Mouse (Mus musculus) adrenal gland, postnatal 4 days (tissue): ENCODE measurements around the gene Sox13. TPM values are rescaled to one million over a fixed set of nuclear protein-coding genes. Genes with fewer than 3 reads are reported as not detected.

Source experiments
- DNase-seq, 2 experiments: peaks; one replicate each; pipeline ENCODE4 v3.0.0; 2021 to 2022; ENCODE audit warnings: low spot score in 2 of 2, mixed read lengths in 2 of 2
- total RNA-seq, 2 experiments: library from RNA; stranded (reverse); gene quantifications; 2 replicates each; pipeline ENCODE4 v1.2.3; 2021

Gene Sox13
- total RNA-seq, 2 experiments from 2014 or later, result 26.0 to 35.2 TPM

GRCm38 (mm10) chr1:133432566-133432965 lies 8.4 kb upstream of the Sox13 start:
- no peak for DNase-seq

GRCm38 (mm10) chr1:133431133-133431532 lies 7.0 kb upstream of the Sox13 start:
- DNase-seq, result no peak

GRCm38 (mm10) chr1:133424547-133425140 lies 467 bp upstream of the Sox13 start:
- DNase-seq, result no peak

- no peak for DNase-seq
Observed at GRCm38 (mm10) chr1:133423166-133423542, 1.0 kb downstream of the Sox13 start.

GRCm38 (mm10) chr1:133422615-133423161 lies 1.5 kb downstream of the Sox13 start:
- DNase-seq, result no peak

- DNase-seq, result no peak
Observed at GRCm38 (mm10) chr1:133421975-133422570, 2.1 kb downstream of the Sox13 start.

GRCm38 (mm10) chr1:133421061-133421460 lies 3.1 kb downstream of the Sox13 start:
- no peak for DNase-seq

GRCm38 (mm10) chr1:133420491-133420890 lies 3.7 kb downstream of the Sox13 start:
- no peak for DNase-seq

GRCm38 (mm10) chr1:133419178-133419834 lies 4.9 kb downstream of the Sox13 start:
- DNase-seq, result no peak

- peak; percentile 58 to 72 for DNase-seq
Observed at GRCm38 (mm10) chr1:133418164-133418800, 5.9 kb downstream of the Sox13 start.

GRCm38 (mm10) chr1:133417539-133417938 lies 6.6 kb downstream of the Sox13 start:
- DNase-seq, result no peak

- no peak for DNase-seq
Observed at GRCm38 (mm10) chr1:133417113-133417512, 7.1 kb downstream of the Sox13 start.

- DNase-seq, result no peak
Observed at GRCm38 (mm10) chr1:133416472-133416871, 7.7 kb downstream of the Sox13 start.

- no peak for DNase-seq
Observed at GRCm38 (mm10) chr1:133415505-133415904, 8.7 kb downstream of the Sox13 start.

- DNase-seq, result no peak
Observed at GRCm38 (mm10) chr1:133415086-133415485, 9.1 kb downstream of the Sox13 start.

- DNase-seq, result no peak
Observed at GRCm38 (mm10) chr1:133412941-133413340, 11.2 kb downstream of the Sox13 start.

- DNase-seq, result no peak
Observed at GRCm38 (mm10) chr1:133411506-133412147, 12.6 kb downstream of the Sox13 start.

- no peak for DNase-seq
Observed at GRCm38 (mm10) chr1:133409786-133410185, 14.4 kb downstream of the Sox13 start.

- no peak for DNase-seq
Observed at GRCm38 (mm10) chr1:133408880-133409516, 15.2 kb downstream of the Sox13 start.

- no peak for DNase-seq
Observed at GRCm38 (mm10) chr1:133408321-133408720, 15.9 kb downstream of the Sox13 start.

- DNase-seq, result no peak
Observed at GRCm38 (mm10) chr1:133407436-133407835, 16.7 kb downstream of the Sox13 start.
